Mouse (Mus musculus): Measurements from ENCODE around the gene 6430548M08Rik. TPM values are rescaled to one million over a fixed set of nuclear protein-coding genes. Genes with fewer than 3 reads are reported as not detected.

6430548M08Rik gene
- 12.1 and 13.8 TPM in 2 replicates for polyA plus RNA-seq (2015; fragmentation: Nextera tagmentation; extraction: Ambion mirVana)

GRCm38 (mm10) chr8:120113758-120114255, at the start of gene 6430548M08Rik:
Gene 6430548M08Rik, plus strand, starts transcription at chr8:120114152.

GRCm38 (mm10) chr8:120101068-120101972, 12.6 kb upstream of the 6430548M08Rik start, which contains the start of gene Zdhhc7:
Gene Zdhhc7, minus strand, starts transcription at chr8:120101482.

GRCm38 (mm10) chr8:120177318-120178123, 63.6 kb downstream of the 6430548M08Rik start, which contains the start of gene Fam92b:
Gene Fam92b, minus strand, starts transcription at chr8:120177466.

Other genes with a start within 250 kb of the 6430548M08Rik start
- gene Usp10, start 203.8 kb upstream of the 6430548M08Rik start, polyA plus RNA-seq (2015; fragmentation: Nextera tagmentation; extraction: Ambion mirVana) = 37.8 and 54.7 TPM in 2 replicates
- gene Gm20388, start 203.3 kb upstream of the 6430548M08Rik start, polyA plus RNA-seq (2015; fragmentation: Nextera tagmentation; extraction: Ambion mirVana) = not detected in 2 replicates
- 20.0 and 29.4 TPM in 2 replicates for gene Crispld2, start 121.7 kb upstream of the 6430548M08Rik start, polyA plus RNA-seq (2015; fragmentation: Nextera tagmentation; extraction: Ambion mirVana)
- 25.8 and 38.1 TPM in 2 replicates for gene Zdhhc7, start 12.7 kb upstream of the 6430548M08Rik start, polyA plus RNA-seq (2015; fragmentation: Nextera tagmentation; extraction: Ambion mirVana)
- 3.7 and 4.4 TPM in 2 replicates for gene Fam92b, start 63.3 kb downstream of the 6430548M08Rik start, polyA plus RNA-seq (2015; fragmentation: Nextera tagmentation; extraction: Ambion mirVana)
- gene Gse1, start 114.3 kb downstream of the 6430548M08Rik start, polyA plus RNA-seq (2015; fragmentation: Nextera tagmentation; extraction: Ambion mirVana) = 7.9 and 9.8 TPM in 2 replicates

Data from adrenal gland, postnatal 0 days (tissue).